Mouse (Mus musculus) naive thymus-derived CD4-positive, alpha-beta T cell, adult 2 months (primary cell): ENCODE results near the gene Angel2.

ENCODE experiments used
- DNase-seq: peaks from one replicate; pipeline ENCODE4 v3.0.0-alpha.2; 2011; ENCODE audit warnings: low read depth

The Angel2 gene

GRCm38 (mm10) chr1:190929010-190929695 lies 4.2 kb downstream of the Angel2 start:
- DNase-seq: peak; percentile 70

- no peak for DNase-seq
Measured at GRCm38 (mm10) chr1:190930181-190930580, 5.3 kb downstream of the Angel2 start.

GRCm38 (mm10) chr1:190939803-190940202 lies 14.9 kb downstream of the Angel2 start:
- DNase-seq: no peak

GRCm38 (mm10) chr1:190944109-190944760 lies 19.3 kb downstream of the Angel2 start:
- peak; percentile 72 for DNase-seq

- DNase-seq: no peak
Measured at GRCm38 (mm10) chr1:190947986-190948385, 23.1 kb downstream of the Angel2 start.

GRCm38 (mm10) chr1:190948439-190948838 lies 23.5 kb downstream of the Angel2 start:
- no peak for DNase-seq

GRCm38 (mm10) chr1:190948846-190949245 lies 23.9 kb downstream of the Angel2 start:
- DNase-seq: no peak

- DNase-seq: no peak
Measured at GRCm38 (mm10) chr1:190951014-190951413, 26.1 kb downstream of the Angel2 start.

GRCm38 (mm10) chr1:190953009-190953408 lies 28.1 kb downstream of the Angel2 start:
- DNase-seq: no peak

GRCm38 (mm10) chr1:190958821-190959220 lies 33.9 kb downstream of the Angel2 start:
- DNase-seq: no peak

- DNase-seq: no peak
Measured at GRCm38 (mm10) chr1:190962760-190963159, 37.8 kb downstream of the Angel2 start.

GRCm38 (mm10) chr1:190964992-190965780 lies 40.3 kb downstream of the Angel2 start:
- DNase-seq: no peak

GRCm38 (mm10) chr1:190968010-190968409 lies 43.1 kb downstream of the Angel2 start:
- no peak for DNase-seq

- DNase-seq: no peak
Measured at GRCm38 (mm10) chr1:190971708-190972610, 47.0 kb downstream of the Angel2 start.

- no peak for DNase-seq
Measured at GRCm38 (mm10) chr1:190972612-190973192, 47.8 kb downstream of the Angel2 start.

- DNase-seq: no peak
Measured at GRCm38 (mm10) chr1:190974191-190974590, 49.3 kb downstream of the Angel2 start.

GRCm38 (mm10) chr1:190974833-190975232 lies 49.9 kb downstream of the Angel2 start:
- DNase-seq: no peak

- no peak for DNase-seq
Measured at GRCm38 (mm10) chr1:190976887-190977573, 52.1 kb downstream of the Angel2 start.

- no peak for DNase-seq
Measured at GRCm38 (mm10) chr1:190978001-190978400, 53.1 kb downstream of the Angel2 start.

- DNase-seq: no peak
Measured at GRCm38 (mm10) chr1:190978511-190979073, 53.7 kb downstream of the Angel2 start.
